Mouse (Mus musculus) thymus, adult 2 months (tissue): Measurements from ENCODE around the gene Galr3. TPM values are rescaled to one million over a fixed set of nuclear protein-coding genes. Genes with fewer than 3 reads are reported as not detected.

Source experiments
- DNase-seq: peaks from one replicate; pipeline ENCODE4 v3.0.0; 2021
- H3K27ac ChIP-seq: fragments of 200-500 bp; 2 replicates; pipeline ENCODE4 v1.5.1; 2012; ENCODE audit warnings: low read length, control low read depth; ENCODE audit not compliant: control insufficient read depth, insufficient read depth
- H3K27me3 ChIP-seq: fragments of 200-500 bp; 2 replicates; pipeline ENCODE4 v1.6.1; 2012; ENCODE audit warnings: mild to moderate bottlenecking, low read length, moderate library complexity, mixed read lengths; ENCODE audit not compliant: control insufficient read depth, insufficient read depth
- H3K36me3 ChIP-seq: fragments of 200-500 bp; 2 replicates; pipeline ENCODE4 v1.6.1; 2012; ENCODE audit warnings: mild to moderate bottlenecking, low read length, moderate library complexity; ENCODE audit not compliant: control insufficient read depth, insufficient read depth
- H3K4me1 ChIP-seq: fragments of 200-500 bp; replicated peaks from 2 replicates; pipeline ENCODE4 v1.6.1; 2012; ENCODE audit warnings: low read length; ENCODE audit not compliant: control insufficient read depth, insufficient read depth
- H3K4me3 ChIP-seq: fragments of 200-500 bp; 2 replicates; pipeline ENCODE4 v1.5.1; 2012; ENCODE audit warnings: mild to moderate bottlenecking, low read length, control low read depth, moderate library complexity; ENCODE audit not compliant: control insufficient read depth, insufficient read depth
- CTCF ChIP-seq: fragments of 200-500 bp; IDR thresholded peaks from 2 replicates; pipeline ENCODE4 v1.5.1; 2012; ENCODE audit warnings: mild to moderate bottlenecking, control low read depth, low read length, moderate library complexity, borderline replicate concordance; ENCODE audit not compliant: control insufficient read depth, poor library complexity, insufficient read depth; ENCODE audit errors: extremely low read depth
- POLR2A ChIP-seq: fragments of 200-500 bp; IDR thresholded peaks from 2 replicates; pipeline ENCODE4 v1.6.1; 2012; ENCODE audit warnings: mild to moderate bottlenecking, low read length, control low read depth, moderate library complexity; ENCODE audit not compliant: control insufficient read depth, poor library complexity, insufficient read depth; ENCODE audit errors: extremely low read depth
- WGBS: fragments of 180-500 bp; shearing (Covaris S2); methylation state at CpG from one replicate; pipeline ENCODE4 v1.1.7; 2018; 5-methylcytosine and 5-hydroxymethylcytosine counted together
- polyA plus RNA-seq: library from polyadenylated mRNA; depleted of rRNA; stranded (reverse); fragments of >200 nt; gene quantifications from 2 replicates; pipeline ENCODE4 v1.2.3, GENCODE M21; 2012

Galr3 gene
- polyA plus RNA-seq, 1 experiment, result 0.71 TPM

DNA sequence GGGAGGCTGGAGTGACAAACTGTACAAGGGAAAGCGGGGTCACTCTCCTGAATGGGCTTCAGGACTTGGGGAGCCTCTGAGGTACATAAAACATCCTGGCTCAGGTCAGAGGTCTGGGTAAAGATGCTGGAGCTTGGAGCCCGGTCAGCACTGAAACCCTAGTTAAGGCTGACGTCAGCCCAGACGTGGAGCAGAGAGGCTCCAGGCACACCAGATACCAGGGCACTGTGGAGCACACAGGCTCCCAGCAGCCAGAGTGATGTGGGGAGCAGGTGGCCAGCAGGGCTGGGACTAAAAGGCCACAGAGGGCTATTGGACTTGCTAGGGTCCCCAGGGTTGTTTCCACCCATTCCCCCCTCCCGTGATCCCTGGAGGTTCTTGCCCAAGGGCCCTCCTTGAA lies 32.0 kb upstream of the Galr3 start:
- no peak for DNase-seq
- no peak overlapping the region for H3K4me3 ChIP-seq
- 96% methylated on average over 5 of the region's 5 CpGs for WGBS
- H3K27me3 ChIP-seq, result no peaks in the 10 kb centered on the region
- no peak for TF ChIP-seq POLR2A
- no peak for TF ChIP-seq CTCF
- no peak overlapping the region for H3K27ac ChIP-seq
- H3K36me3 ChIP-seq, result no peaks in the 10 kb centered on the region
- no peaks in the 10 kb centered on the region for H3K4me1 ChIP-seq

DNA sequence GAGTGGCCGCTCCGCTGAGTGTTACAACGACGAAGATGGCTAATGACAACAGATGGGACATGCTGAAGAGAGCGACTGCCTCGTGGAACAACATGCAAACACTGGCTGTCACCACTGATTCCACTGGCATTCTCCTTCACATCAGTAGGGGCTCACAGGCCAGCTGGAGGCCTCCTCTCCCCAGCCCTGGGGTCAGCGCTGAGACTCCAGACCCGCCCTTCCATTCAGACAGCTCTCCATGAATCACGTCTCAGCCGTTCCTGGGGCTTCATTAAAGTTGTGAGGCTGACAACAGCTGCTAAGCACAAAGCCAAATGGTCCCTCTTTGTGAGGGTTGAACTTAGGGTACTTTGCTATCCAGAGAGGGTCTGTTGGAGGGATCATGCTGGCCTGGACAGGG lies 30.1 kb upstream of the Galr3 start:
- no peak overlapping the region for H3K4me3 ChIP-seq
- TF ChIP-seq POLR2A (no peak), CTCF (no peak)
- H3K27ac ChIP-seq, result no peak overlapping the region
- no peaks in the 10 kb centered on the region for H3K36me3 ChIP-seq
- H3K4me1 ChIP-seq, result no peaks in the 10 kb centered on the region
- DNase-seq, result no peak
- no peaks in the 10 kb centered on the region for H3K27me3 ChIP-seq
- 88% methylated on average over 10 of the region's 10 CpGs for WGBS

DNA sequence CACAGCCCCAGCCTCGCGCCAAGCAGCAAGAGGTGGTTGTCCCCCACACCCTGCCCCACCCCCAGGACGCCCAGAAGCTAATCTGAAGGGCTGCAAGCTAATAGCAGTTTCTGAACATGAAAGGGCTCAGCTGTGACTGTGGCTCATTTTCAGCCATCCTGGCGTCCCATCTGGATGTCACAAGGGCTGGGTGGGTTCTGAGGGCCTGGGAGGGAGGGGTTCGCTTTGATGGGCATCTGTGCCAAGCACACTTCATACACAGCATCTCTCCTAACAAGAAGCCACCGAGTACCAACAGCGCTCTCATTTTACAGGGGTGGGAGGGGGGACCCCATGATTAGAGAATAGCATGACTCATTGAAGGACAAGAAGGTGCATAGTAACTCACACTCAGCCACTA lies 28.3 kb upstream of the Galr3 start:
- no peaks in the 10 kb centered on the region for H3K4me1 ChIP-seq
- no peak overlapping the region for H3K4me3 ChIP-seq
- TF ChIP-seq POLR2A, result no peak
- no peak for TF ChIP-seq CTCF
- no peak for DNase-seq
- no peak overlapping the region for H3K27ac ChIP-seq
- no peaks in the 10 kb centered on the region for H3K27me3 ChIP-seq
- 80% methylated on average over 7 of the region's 7 CpGs for WGBS
- H3K36me3 ChIP-seq, result no peaks in the 10 kb centered on the region

DNA sequence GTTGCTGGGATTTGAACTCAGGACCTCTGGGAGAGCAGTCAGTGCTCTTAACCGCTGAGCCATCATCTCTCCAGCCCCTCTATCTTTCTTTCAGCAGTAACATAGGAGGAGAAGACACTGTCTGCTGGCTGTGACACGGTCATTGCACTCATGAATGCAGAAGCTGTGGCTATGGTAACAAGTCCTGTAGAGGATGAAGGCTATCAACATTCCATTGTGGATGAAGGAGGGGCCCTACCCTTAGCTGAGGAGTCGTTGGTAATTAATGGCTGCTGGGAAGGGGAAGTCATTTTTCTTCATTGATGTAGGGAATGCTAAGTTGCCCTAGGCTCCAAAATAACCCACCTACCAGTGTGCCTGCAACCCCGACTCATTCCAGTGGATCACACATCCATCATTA lies 23.5 kb upstream of the Galr3 start:
- no peak for DNase-seq
- WGBS, result 66% methylated on average over 4 of the region's 4 CpGs

DNA sequence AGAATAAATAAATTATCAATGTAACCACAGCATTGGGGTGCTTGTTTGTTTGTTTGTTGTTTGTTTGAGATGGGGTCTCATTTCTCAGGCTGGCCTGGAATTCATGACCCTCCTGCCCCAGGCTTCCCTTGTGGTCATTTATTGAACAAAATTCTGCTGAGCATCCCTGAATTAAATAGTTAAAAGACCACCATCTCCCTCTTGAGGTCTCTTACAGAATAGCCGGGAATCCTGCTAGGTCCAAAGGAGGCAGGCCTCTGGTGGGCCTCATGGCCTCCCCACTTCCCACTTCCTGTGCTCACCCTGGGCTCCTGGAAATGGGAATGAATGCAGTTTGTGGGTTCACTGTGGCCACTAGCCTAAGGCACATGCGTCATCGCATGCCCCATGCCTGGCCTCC lies 22.8 kb upstream of the Galr3 start:
- Histone ChIP-seq H3K27me3 (no peaks in the 10 kb centered on the region), H3K4me1 (no peaks in the 10 kb centered on the region), H3K4me3 (no peak overlapping the region), H3K36me3 (no peaks in the 10 kb centered on the region), H3K27ac (no peak overlapping the region)
- WGBS, result 92% methylated on average over 3 of the region's 3 CpGs
- no peak for DNase-seq
- TF ChIP-seq CTCF, result no peak
- TF ChIP-seq POLR2A, result no peak

More for the DNA sequence above, 23.5 kb upstream of the Galr3 start:
- Histone ChIP-seq H3K27me3 (no peaks in the 10 kb centered on the region), H3K4me3 (no peak overlapping the region), H3K36me3 (no peaks in the 10 kb centered on the region), H3K27ac (no peak overlapping the region), H3K4me1 (no peaks in the 10 kb centered on the region)
- TF ChIP-seq CTCF (no peak), POLR2A (no peak)

DNA sequence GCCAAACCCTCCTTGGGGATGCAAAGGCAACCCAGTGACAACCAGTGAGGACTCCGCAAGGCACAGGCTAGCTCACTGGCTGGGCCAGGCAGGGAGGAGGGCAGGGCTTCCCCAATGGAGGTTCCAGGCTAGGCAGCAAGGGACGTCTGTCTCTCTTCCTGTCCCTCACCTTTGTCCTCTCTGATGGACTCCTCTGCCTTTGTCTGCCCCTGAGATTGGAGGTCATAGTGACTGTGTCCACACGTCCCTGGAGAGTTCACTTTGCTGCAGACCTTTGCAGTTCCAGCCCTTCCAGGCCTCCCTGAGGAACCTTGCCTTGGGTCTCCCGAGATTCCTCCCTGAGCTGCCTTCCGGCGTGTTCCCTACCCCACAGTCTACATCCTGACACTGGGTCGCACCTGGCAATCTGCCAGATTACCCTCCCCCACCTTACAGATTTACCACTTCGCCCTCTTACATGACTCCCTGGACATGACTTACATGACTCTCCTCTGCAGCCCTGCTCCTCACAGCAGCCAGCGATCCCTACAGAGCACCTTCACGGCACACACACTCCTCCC lies 18.9 kb upstream of the Galr3 start:
- WGBS, result 91% methylated on average over 10 of the region's 10 CpGs
- no peak overlapping the region for H3K4me3 ChIP-seq
- no peak for DNase-seq
- TF ChIP-seq CTCF, result no peak
- TF ChIP-seq POLR2A, result no peak
- no peaks in the 10 kb centered on the region for H3K36me3 ChIP-seq
- no peak overlapping the region for H3K27ac ChIP-seq
- no peaks in the 10 kb centered on the region for H3K27me3 ChIP-seq
- peaks cover 5% of the 10 kb centered on the region; the same call in 1 of the 2 replicates for H3K4me1 ChIP-seq

DNA sequence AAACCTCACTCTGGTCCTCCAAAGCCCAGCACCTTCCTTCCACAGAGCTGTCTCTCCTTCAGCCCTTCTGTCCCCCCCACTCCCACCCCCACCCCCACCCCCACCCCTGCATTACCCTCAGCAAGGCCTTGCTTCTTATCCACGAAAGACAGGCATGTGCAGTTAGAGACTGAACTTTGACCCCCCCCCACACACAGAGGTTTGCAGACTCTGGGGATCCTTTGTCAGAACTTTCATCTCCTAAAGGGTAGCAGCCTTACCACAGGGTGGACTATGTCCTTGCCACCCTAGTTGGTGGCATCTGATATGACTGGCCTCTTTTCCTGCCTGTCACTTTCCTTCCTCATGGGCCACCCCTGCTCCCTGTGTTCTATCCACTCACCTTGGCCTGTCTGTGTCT lies 18.3 kb upstream of the Galr3 start:
- Histone ChIP-seq H3K27me3 (no peaks in the 10 kb centered on the region), H3K4me1 (peaks cover 8% of the 10 kb centered on the region; the same call in 1 of the 2 replicates), H3K36me3 (no peaks in the 10 kb centered on the region), H3K27ac (no peak overlapping the region), H3K4me3 (no peak overlapping the region)
- 88% methylated on average over 1 of the region's 1 CpGs for WGBS
- no peak for DNase-seq
- no peak for TF ChIP-seq POLR2A
- no peak for TF ChIP-seq CTCF
